Mouse (Mus musculus) ES-E14 (cell line): ENCODE measurements around the gene Rpl36. TPM values are rescaled to one million over a fixed set of nuclear protein-coding genes. Genes with fewer than 3 reads are reported as not detected.

ENCODE experiments used
- DNase-seq: peaks from one replicate; pipeline ENCODE4 v3.0.0-alpha.2; 2013; ENCODE audit warnings: low read depth, low spot score
- H3K27ac ChIP-seq: 2 replicates; pipeline ENCODE4 v1.5.1; 2012; ENCODE audit warnings: low read depth, mild to moderate bottlenecking, low read length, moderate library complexity, mixed read lengths; ENCODE audit not compliant: poor library complexity, insufficient read depth, severe bottlenecking
- H3K36me3 ChIP-seq: 2 replicates; pipeline ENCODE4 v1.6.1; 2012; ENCODE audit warnings: mild to moderate bottlenecking, low read length, moderate library complexity, mixed read lengths; ENCODE audit not compliant: control insufficient read depth, poor library complexity, insufficient read depth, severe bottlenecking
- H3K4me1 ChIP-seq, 2 experiments: fragments of 150-350 bp in 1 of 2; sonication (generic) in 1 of 2; 2 replicates each; pipeline ENCODE4 v1.6.1; 2012; ENCODE audit warnings: low read length in 2 of 2, mild to moderate bottlenecking in 1 of 2, mixed read lengths in 1 of 2; ENCODE audit not compliant: control insufficient read depth in 2 of 2, insufficient read depth in 2 of 2, poor library complexity in 1 of 2
- H3K4me3 ChIP-seq, 2 experiments: fragments of 150-350 bp in 1 of 2; sonication (generic) in 1 of 2; 2 replicates each; pipeline ENCODE4 v1.5.1; 2012; ENCODE audit warnings: low read length in 2 of 2, low read depth in 1 of 2, mild to moderate bottlenecking in 1 of 2, mixed read lengths in 1 of 2; ENCODE audit not compliant: insufficient read depth in 1 of 2, poor library complexity in 1 of 2, severe bottlenecking in 1 of 2
- H3K9ac ChIP-seq: 2 replicates; pipeline ENCODE4 v1.6.1; 2012; ENCODE audit warnings: low read depth, mild to moderate bottlenecking, low read length, mixed read lengths; ENCODE audit not compliant: poor library complexity, insufficient read depth, severe bottlenecking
- H3K9me3 ChIP-seq: fragments of 150-350 bp; sonication (generic); 2 replicates; pipeline ENCODE4 v1.6.1; 2012; ENCODE audit warnings: low read depth, mild to moderate bottlenecking, low read length; ENCODE audit not compliant: control insufficient read depth, insufficient read depth
- CHD2 ChIP-seq: IDR thresholded peaks from 2 replicates; pipeline ENCODE4 v1.6.1; 2014; ENCODE audit warnings: mild to moderate bottlenecking, low read depth, low read length, inconsistent platforms
- HCFC1 ChIP-seq: IDR thresholded peaks from 2 replicates; pipeline ENCODE4 v1.6.1; 2012; ENCODE audit warnings: low read length, inconsistent platforms, borderline replicate concordance; ENCODE audit not compliant: insufficient read depth
- MAFK ChIP-seq: IDR thresholded peaks from 2 replicates; pipeline ENCODE4 v1.6.1; 2014; ENCODE audit warnings: mild to moderate bottlenecking, low read depth, low read length, inconsistent platforms; ENCODE audit not compliant: insufficient read depth
- ZC3H11A ChIP-seq: IDR thresholded peaks from 2 replicates; pipeline ENCODE4 v1.6.1; 2012; ENCODE audit warnings: low read depth, mild to moderate bottlenecking, inconsistent platforms, low read length, borderline replicate concordance
- ZNF384 ChIP-seq: IDR thresholded peaks from 2 replicates; pipeline ENCODE4 v1.6.1; 2012; ENCODE audit warnings: low read depth, low read length, inconsistent platforms
- in situ Hi-C, 2 experiments: fragments of 600-800 bp; cut with MboI; formaldehyde crosslinking; loops; one replicate each; pipeline ENCODE4 v1.15.1; 2025; ENCODE audit warnings: low sequenced_read_pairs in 2 of 2, inconsistent platforms in 1 of 2; ENCODE audit not compliant: unreplicated experiment in 2 of 2
- total RNA-seq: library from RNA; depleted of rRNA; stranded (reverse); fragments of 300-350 nt; gene quantifications from 2 replicates; pipeline ENCODE4 v1.2.3, GENCODE M21; 2012

Gene Rpl36
- total RNA-seq, 1 experiment = 3,972 TPM

- 0 out of 2 replicates have a peak overlapping the region, but pooled peaks have one; percentile 85 for H3K27ac ChIP-seq
- H3K4me3 ChIP-seq = peak overlapping the region; percentile 85 to 89
- in situ Hi-C loops = no loop called here
- DNase-seq = no peak
- no peaks in the 10 kb centered on the region for H3K9me3 ChIP-seq
- peaks cover 66% of the 10 kb centered on the region for H3K36me3 ChIP-seq
- TF ChIP-seq ZNF384 (no peak), CHD2 (peak; percentile 4; the same call in 1 of the 2 replicates)
- peaks cover 5 to 16% of the 10 kb centered on the region in 2 experiments; a peak in 3 of 4 replicates for H3K4me1 ChIP-seq
- peak overlapping the region; percentile 94; the same call in 1 of the 2 replicates for H3K9ac ChIP-seq
Measured at GRCm38 (mm10) chr17:56615136-56615784, 2.0 kb downstream of the Rpl36 start.

- peaks cover 69% of the 10 kb centered on the region for H3K36me3 ChIP-seq
- H3K9ac ChIP-seq = no peak overlapping the region
- no peak overlapping the region for H3K27ac ChIP-seq
- H3K4me1 ChIP-seq = peaks cover 5 to 14% of the 10 kb centered on the region in 2 experiments; a peak in 3 of 4 replicates
- peak; percentile 6 for DNase-seq
- H3K9me3 ChIP-seq = no peaks in the 10 kb centered on the region
- TF ChIP-seq CHD2 (no peak), HCFC1 (no peak), ZC3H11A (no peak), ZNF384 (no peak), MAFK (no peak)
- in situ Hi-C loops = no loop called here
- H3K4me3 ChIP-seq = no peak overlapping the region
Measured at GRCm38 (mm10) chr17:56615792-56616191, 2.6 kb downstream of the Rpl36 start.

- H3K4me1 ChIP-seq = peaks cover 2 to 12% of the 10 kb centered on the region in 2 experiments; a peak in 2 of 4 replicates
- DNase-seq = no peak
- no peak overlapping the region for H3K4me3 ChIP-seq
- peaks cover 74% of the 10 kb centered on the region for H3K36me3 ChIP-seq
- no peak overlapping the region for H3K9ac ChIP-seq
- in situ Hi-C loops = no loop called here
- TF ChIP-seq HCFC1 = no peak
- no peak for TF ChIP-seq ZNF384
- TF ChIP-seq MAFK = no peak
- TF ChIP-seq CHD2 = no peak
- no peak for TF ChIP-seq ZC3H11A
- H3K27ac ChIP-seq = no peak overlapping the region
- H3K9me3 ChIP-seq = no peaks in the 10 kb centered on the region
Measured at GRCm38 (mm10) chr17:56616725-56617124, 3.5 kb downstream of the Rpl36 start.

GRCm38 (mm10) chr17:56617628-56618027 lies 4.4 kb downstream of the Rpl36 start:
- no peak for DNase-seq
- peaks cover 84% of the 10 kb centered on the region for H3K36me3 ChIP-seq
- H3K4me3 ChIP-seq = no peak overlapping the region
- no peak for TF ChIP-seq ZC3H11A
- TF ChIP-seq CHD2 = no peak
- TF ChIP-seq HCFC1 = no peak
- TF ChIP-seq ZNF384 = no peak
- TF ChIP-seq MAFK = no peak
- peaks cover 2 to 12% of the 10 kb centered on the region in 2 experiments; a peak in 2 of 4 replicates for H3K4me1 ChIP-seq
- H3K27ac ChIP-seq = no peak overlapping the region
- H3K9me3 ChIP-seq = no peaks in the 10 kb centered on the region
- no peak overlapping the region for H3K9ac ChIP-seq
- in situ Hi-C loops = no loop called here

- in situ Hi-C loops = no loop called here
- TF ChIP-seq ZNF384 (no peak), ZC3H11A (no peak), CHD2 (no peak), MAFK (no peak), HCFC1 (no peak)
- Histone ChIP-seq H3K27ac (no peak overlapping the region), H3K4me3 (peak overlapping the region in 1 of 2 experiments; percentile 85; a peak in 1 of 4 replicates), H3K9ac (no peak overlapping the region), H3K36me3 (peaks cover 26% of the 10 kb centered on the region), H3K4me1 (peaks cover 0 to 6% of the 10 kb centered on the region in 2 experiments; a peak in 1 of 4 replicates), H3K9me3 (no peaks in the 10 kb centered on the region)
- DNase-seq = no peak
Measured at GRCm38 (mm10) chr17:56625495-56625894, 12.3 kb downstream of the Rpl36 start.
